Mouse (Mus musculus): Measurements from ENCODE around the gene Robo2. TPM values are rescaled to one million over a fixed set of nuclear protein-coding genes. Genes with fewer than 3 reads are reported as not detected.

The Robo2 gene
- total and polyA plus RNA-seq, 3 experiments: not detected

GRCm38 (mm10) chr16:74162041-74162440 lies 249.6 kb downstream of the Robo2 start:
- TF ChIP-seq CHD1 (IDR thresholded peaks at IDR 0.05; ENCODE audit: low read depth, low read length) (no peak), SIN3A (IDR thresholded peaks at IDR 0.05; ENCODE audit: low read length) (no peak), MYB (IDR thresholded peaks at IDR 0.05; ENCODE audit: low read depth, low read length) (no peak), ZKSCAN1 (IDR thresholded peaks at IDR 0.05; ENCODE audit: low read depth, low read length) (no peak), POLR2A (IDR thresholded peaks at IDR 0.05; ENCODE audit: control insufficient read depth in 1 of 2, insufficient read depth in 1 of 2, low read depth in 1 of 2, low read length in 2 of 2, poor library complexity in 1 of 2) (no peak), POLR2AphosphoS2 (IDR thresholded peaks at IDR 0.05; ENCODE audit: low read length) (no peak), POLR2AphosphoS5 (IDR thresholded peaks at IDR 0.05; ENCODE audit: borderline replicate concordance, low read depth, low read length) (no peak), GABPA (IDR thresholded peaks at IDR 0.05; ENCODE audit: low read depth, low read length) (no peak), MYC (IDR thresholded peaks at IDR 0.05; ENCODE audit: low read depth, low read length) (no peak), RAD21 (IDR thresholded peaks at IDR 0.05; ENCODE audit: low read depth, low read length) (no peak), ETS1 (IDR thresholded peaks at IDR 0.05; ENCODE audit: low read depth, low read length) (no peak), ZMIZ1 (IDR thresholded peaks at IDR 0.05; ENCODE audit: low read depth, low read length) (no peak), UBTF (IDR thresholded peaks at IDR 0.05; ENCODE audit: borderline replicate concordance, insufficient read depth, low read depth, low read length) (no peak)
- Histone ChIP-seq H3K9ac (ENCODE audit: control insufficient read depth, low read depth, low read length, poor library complexity, severe bottlenecking) (no peak overlapping the region), H3K4me3 (ENCODE audit: control insufficient read depth in 1 of 2, insufficient read depth in 1 of 2, low read depth in 2 of 2, low read length in 2 of 2) (no peak overlapping the region), H3K79me2 (ENCODE audit: control insufficient read depth, insufficient read depth, low read length, poor library complexity) (no peaks in the 10 kb centered on the region), H3K4me1 (ENCODE audit: control insufficient read depth in 1 of 2, insufficient read depth in 2 of 2, low read length in 2 of 2) (no peaks in the 10 kb centered on the region), H3K27me3 (ENCODE audit: control insufficient read depth in 1 of 2, insufficient read depth in 2 of 2, low read length in 2 of 2) (no peaks in the 10 kb centered on the region), H3K27ac (ENCODE audit: control insufficient read depth, low read depth, low read length) (no peak overlapping the region), H3K9me3 (replicated peaks; ENCODE audit: insufficient read depth, low read length) (no peaks in the 10 kb centered on the region), H3K36me3 (ENCODE audit: control insufficient read depth in 1 of 2, insufficient read depth in 2 of 2, low read length in 2 of 2) (no peaks in the 10 kb centered on the region)
- no peak for DNase-seq (ENCODE audit: low read depth, low spot score)

- Histone ChIP-seq H3K79me2 (ENCODE audit: control insufficient read depth, insufficient read depth, low read length, poor library complexity) (no peaks in the 10 kb centered on the region), H3K27me3 (ENCODE audit: control insufficient read depth in 1 of 2, insufficient read depth in 2 of 2, low read length in 2 of 2) (no peaks in the 10 kb centered on the region), H3K4me3 (ENCODE audit: control insufficient read depth in 1 of 2, insufficient read depth in 1 of 2, low read depth in 2 of 2, low read length in 2 of 2) (no peak overlapping the region), H3K9me3 (replicated peaks; ENCODE audit: insufficient read depth, low read length) (no peaks in the 10 kb centered on the region), H3K27ac (ENCODE audit: control insufficient read depth, low read depth, low read length) (no peak overlapping the region), H3K36me3 (ENCODE audit: control insufficient read depth in 1 of 2, insufficient read depth in 2 of 2, low read length in 2 of 2) (no peaks in the 10 kb centered on the region), H3K9ac (ENCODE audit: control insufficient read depth, low read depth, low read length, poor library complexity, severe bottlenecking) (no peak overlapping the region), H3K4me1 (ENCODE audit: control insufficient read depth in 1 of 2, insufficient read depth in 2 of 2, low read length in 2 of 2) (no peaks in the 10 kb centered on the region)
- TF ChIP-seq POLR2AphosphoS5 (IDR thresholded peaks at IDR 0.05; ENCODE audit: borderline replicate concordance, low read depth, low read length) (no peak), NRF1 (IDR thresholded peaks at IDR 0.05; ENCODE audit: insufficient read depth, low read depth, low read length, poor library complexity, severe bottlenecking) (no peak), CHD1 (IDR thresholded peaks at IDR 0.05; ENCODE audit: low read depth, low read length) (no peak), ZKSCAN1 (IDR thresholded peaks at IDR 0.05; ENCODE audit: low read depth, low read length) (no peak), ZC3H11A (IDR thresholded peaks at IDR 0.05; ENCODE audit: low read depth, low read length) (no peak), MEF2A (IDR thresholded peaks at IDR 0.05; ENCODE audit: extremely low read depth, insufficient replicate concordance, low read depth, low read length, poor library complexity, severe bottlenecking) (no peak)
- DNase-seq (ENCODE audit: low read depth, low spot score): no peak
These were observed 252.4 kb downstream of the Robo2 start for GRCm38 (mm10) chr16:74159189-74159588.

Measured in MEL (cell line).